In the genomic region with DNA sequence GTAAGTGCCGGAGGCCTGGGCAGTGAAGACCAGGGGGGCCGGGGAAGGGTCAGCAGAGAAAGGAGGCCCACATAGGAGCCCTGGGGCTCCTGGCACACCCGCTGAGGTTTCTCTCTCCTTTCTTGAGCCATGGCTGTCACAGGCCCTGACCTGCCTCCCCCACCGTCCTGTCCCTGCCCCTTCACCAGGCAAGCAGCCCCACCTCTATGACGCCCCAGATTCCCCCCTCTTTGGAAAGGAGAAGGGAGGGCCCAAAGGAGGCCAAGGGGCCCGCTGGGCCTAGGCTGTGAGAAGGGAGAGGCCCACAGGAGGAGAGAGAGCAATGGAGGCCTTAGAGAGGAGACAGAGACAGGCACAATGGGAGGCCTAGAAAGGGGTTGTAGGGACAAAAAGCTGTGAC, we compare ENCODE assay signal across 20 mouse cellular contexts. TPM values are rescaled to one million over a fixed set of nuclear protein-coding genes. Genes with fewer than 3 reads are reported as not detected.
DNase-seq lines count a peak whose midpoint lies in the region; ATAC-seq lines count a peak whose summit lies in the region.
"Had no signal": no experiment of that assay in that cellular context is flagged by ENCODE, and none has a peak within 500 bp of the region (broad histone marks: within the 10 kb centered on the region; RNA-seq: fewer than 3 reads in every experiment).

No protein-coding gene starts in this region.

- no peak overlapping the region for H3K27ac ChIP-seq in kidney, embryonic 16.5 days (ENCODE audit: low read length)
- 0 out of 2 replicates have a peak overlapping the region, but pooled peaks have one; percentile 20 for H3K27ac ChIP-seq in embryonic facial prominence, embryonic 11.5 days (replicated peaks; ENCODE audit: low read depth, low read length)
- H3K27ac ChIP-seq in stomach, embryonic 14.5 days (ENCODE audit: low read length), result peak overlapping the region; percentile 58; the same call in 1 of the 2 replicates
- H3K27ac ChIP-seq in liver, embryonic 12.5 days, result no peak overlapping the region
- H3K27ac ChIP-seq: limb, embryonic 13.5 days; neural tube, embryonic 12.5 days had no signal

- no peak overlapping the region for H3K4me3 ChIP-seq in kidney, embryonic 16.5 days (ENCODE audit: low read length)
- no peak overlapping the region for H3K4me3 ChIP-seq in embryonic facial prominence, embryonic 11.5 days (ENCODE audit: low read depth, low read length)
- no peak overlapping the region for H3K4me3 ChIP-seq in stomach, embryonic 14.5 days (ENCODE audit: low read depth, low read length)
- no peak overlapping the region for H3K4me3 ChIP-seq in liver, embryonic 12.5 days
- H3K4me3 ChIP-seq: limb, embryonic 13.5 days; neural tube, embryonic 12.5 days had no signal

- H3K9ac ChIP-seq in kidney, embryonic 16.5 days (replicated peaks; ENCODE audit: low read length), result no peak overlapping the region
- H3K9ac ChIP-seq in embryonic facial prominence, embryonic 11.5 days (replicated peaks; ENCODE audit: low read length), result no peak overlapping the region
- no peak overlapping the region for H3K9ac ChIP-seq in stomach, embryonic 14.5 days (replicated peaks; ENCODE audit: low read depth, low read length)
- H3K9ac ChIP-seq in liver, embryonic 12.5 days, result no peak overlapping the region
- H3K9ac ChIP-seq: limb, embryonic 13.5 days; lung, embryonic 14.5 days; neural tube, embryonic 12.5 days had no signal

- no peaks in the 10 kb centered on the region for H3K9me3 ChIP-seq in kidney, embryonic 16.5 days (ENCODE audit: low read length)
- no peaks in the 10 kb centered on the region for H3K9me3 ChIP-seq in embryonic facial prominence, embryonic 11.5 days (replicated peaks; ENCODE audit: control insufficient read depth, low read length)
- no peaks in the 10 kb centered on the region for H3K9me3 ChIP-seq in stomach, embryonic 14.5 days (ENCODE audit: control insufficient read depth, low read depth, low read length)
- H3K9me3 ChIP-seq in liver, embryonic 12.5 days (replicated peaks), result no peaks in the 10 kb centered on the region
- H3K9me3 ChIP-seq: limb, embryonic 13.5 days; neural tube, embryonic 12.5 days had no signal

- peak; percentile 1 for DNase-seq in kidney, adult 18-20 months
- DNase-seq in spleen, postnatal 4 days (ENCODE audit: low spot score in 2 of 2), result peak; percentile 8 to 56
- no peak for DNase-seq in spleen, postnatal 36 days (ENCODE audit: low spot score in 2 of 2)
- no peak for DNase-seq in embryonic facial prominence, embryonic 11.5 days (ENCODE audit: low spot score)
- DNase-seq: cerebellum, adult 11 months; cerebellum, postnatal 36 days; gastrocnemius, postnatal 36 days; kidney, postnatal 36 days; lung, embryonic 14.5 days; spleen, adult 18-20 months; thymus, postnatal 36 days had no signal

- no peak for ATAC-seq in kidney, embryonic 16.5 days (ENCODE audit: low FRiP score, low TSS enrichment)
- ATAC-seq in embryonic facial prominence, embryonic 11.5 days (replicated peaks; ENCODE audit: insufficient number of reproducible peaks, low FRiP score, low TSS enrichment, low read depth), result no peak
- ATAC-seq in stomach, embryonic 14.5 days (ENCODE audit: insufficient number of reproducible peaks, insufficient read depth, low FRiP score, low read depth), result peak; percentile 50; the same call in 1 of the 2 replicates
- ATAC-seq in megakaryocyte-erythroid progenitor cell, adult 5-6 weeks (replicated peaks; ENCODE audit: low FRiP score, low TSS enrichment, poor library complexity, severe bottlenecking), result no peak
- no peak for ATAC-seq in liver, embryonic 12.5 days
- ATAC-seq: Patski had no signal

- no peaks in the 10 kb centered on the region for H3K27me3 ChIP-seq in kidney, embryonic 16.5 days (ENCODE audit: insufficient read depth, low read length)
- no peaks in the 10 kb centered on the region for H3K27me3 ChIP-seq in embryonic facial prominence, embryonic 11.5 days (ENCODE audit: control insufficient read depth, insufficient read depth, low read length)
- H3K27me3 ChIP-seq in stomach, embryonic 14.5 days (ENCODE audit: control insufficient read depth, insufficient read depth, low read length), result no peaks in the 10 kb centered on the region
- no peaks in the 10 kb centered on the region for H3K27me3 ChIP-seq in liver, embryonic 12.5 days (replicated peaks)
- H3K27me3 ChIP-seq: limb, embryonic 13.5 days; neural tube, embryonic 12.5 days; Patski had no signal

- H3K36me3 ChIP-seq in kidney, embryonic 16.5 days (ENCODE audit: insufficient read depth, low read length), result no peaks in the 10 kb centered on the region
- H3K36me3 ChIP-seq in embryonic facial prominence, embryonic 11.5 days (replicated peaks; ENCODE audit: control insufficient read depth, insufficient read depth, low read depth, low read length), result no peaks in the 10 kb centered on the region
- no peaks in the 10 kb centered on the region for H3K36me3 ChIP-seq in stomach, embryonic 14.5 days (ENCODE audit: control insufficient read depth, insufficient read depth, low read length)
- no peaks in the 10 kb centered on the region for H3K36me3 ChIP-seq in liver, embryonic 12.5 days
- H3K36me3 ChIP-seq: limb, embryonic 13.5 days; neural tube, embryonic 12.5 days had no signal

- WGBS in kidney, embryonic 16.5 days, result 60% methylated on average over 6 of the region's 6 CpGs
- WGBS in embryonic facial prominence, embryonic 11.5 days, result 34% methylated on average over 6 of the region's 6 CpGs
- 58% methylated on average over 6 of the region's 6 CpGs for WGBS in stomach, embryonic 14.5 days
- WGBS in liver, embryonic 12.5 days (ENCODE audit: insufficient replicate concordance), result 63% methylated on average over 5 of the region's 6 CpGs

- no peaks in the 10 kb centered on the region for H3K4me1 ChIP-seq in kidney, embryonic 16.5 days (ENCODE audit: insufficient read depth, low read length)
- no peaks in the 10 kb centered on the region for H3K4me1 ChIP-seq in embryonic facial prominence, embryonic 11.5 days (ENCODE audit: control insufficient read depth, insufficient read depth, low read length)
- H3K4me1 ChIP-seq in stomach, embryonic 14.5 days (ENCODE audit: control insufficient read depth, insufficient read depth, low read length), result no peaks in the 10 kb centered on the region
- H3K4me1 ChIP-seq in liver, embryonic 12.5 days, result no peaks in the 10 kb centered on the region
- H3K4me1 ChIP-seq: limb, embryonic 13.5 days; neural tube, embryonic 12.5 days had no signal

- H3K4me2 ChIP-seq in kidney, embryonic 16.5 days (replicated peaks; ENCODE audit: low read depth, low read length), result no peak overlapping the region
- H3K4me2 ChIP-seq in embryonic facial prominence, embryonic 11.5 days (ENCODE audit: low read depth, low read length), result no peak overlapping the region
- no peak overlapping the region for H3K4me2 ChIP-seq in stomach, embryonic 14.5 days (replicated peaks; ENCODE audit: low read depth, low read length)
- H3K4me2 ChIP-seq in liver, embryonic 12.5 days, result no peak overlapping the region
- H3K4me2 ChIP-seq: limb, embryonic 13.5 days; lung, embryonic 14.5 days; neural tube, embryonic 12.5 days had no signal

RNA-seq across cellular contexts. Expression of a gene that starts 0.4 kb away (rescaled TPM):
- polyA plus RNA-seq in kidney, embryonic 16.5 days (2015; fragmentation: Nextera tagmentation; extraction: Ambion mirVana), result not detected in 2 replicates
- not detected in 2 replicates for polyA plus RNA-seq in embryonic facial prominence, embryonic 11.5 days (2014; fragmentation: Nextera tagmentation; extraction: Ambion mirVana)
- 2.6 TPM in 2 replicates for polyA plus RNA-seq in stomach, embryonic 14.5 days (2014; fragmentation: Nextera tagmentation; extraction: Ambion mirVana)
- not detected in 2 replicates for total RNA-seq in megakaryocyte-erythroid progenitor cell, adult 5-6 weeks (2014; fragmentation: Nextera tagmentation)
- not detected in 2 replicates for total RNA-seq in megakaryocyte-erythroid progenitor cell, adult 5-6 weeks (2017)
- polyA plus RNA-seq in liver, embryonic 12.5 days (2016; fragmentation: Nextera tagmentation; extraction: Ambion mirVana), result not detected in 2 replicates
- total RNA-seq: megakaryocyte, adult 5-6 weeks had no signal
- polyA plus RNA-seq: heart, embryonic 14.5 days; lung, embryonic 14.5 days; neural tube, embryonic 12.5 days; Patski had no signal

RNA-seq across cellular contexts. Expression of a gene that starts 6.0 kb away (rescaled TPM):
- 0.54 and 0.71 TPM in 2 replicates for polyA plus RNA-seq in kidney, embryonic 16.5 days (2015; fragmentation: Nextera tagmentation; extraction: Ambion mirVana)
- polyA plus RNA-seq in embryonic facial prominence, embryonic 11.5 days (2014; fragmentation: Nextera tagmentation; extraction: Ambion mirVana), result 0.15 and 0.40 TPM in 2 replicates
- 3.1 and 3.5 TPM in 2 replicates for polyA plus RNA-seq in stomach, embryonic 14.5 days (2014; fragmentation: Nextera tagmentation; extraction: Ambion mirVana)
- not detected in 2 replicates for total RNA-seq in megakaryocyte-erythroid progenitor cell, adult 5-6 weeks (2014; fragmentation: Nextera tagmentation)
- not detected in 2 replicates for total RNA-seq in megakaryocyte-erythroid progenitor cell, adult 5-6 weeks (2017)
- polyA plus RNA-seq in liver, embryonic 12.5 days (2016; fragmentation: Nextera tagmentation; extraction: Ambion mirVana), result not detected in 2 replicates
- total RNA-seq: gastrocnemius, postnatal 36 days; megakaryocyte, adult 5-6 weeks had no signal
- polyA plus RNA-seq: neural tube, embryonic 12.5 days; Patski had no signal

RNA-seq across cellular contexts. Expression of a gene that starts 6.1 kb away (rescaled TPM):
- polyA plus RNA-seq in kidney, embryonic 16.5 days (2015; fragmentation: Nextera tagmentation; extraction: Ambion mirVana), result not detected in 2 replicates
- polyA plus RNA-seq in embryonic facial prominence, embryonic 11.5 days (2014; fragmentation: Nextera tagmentation; extraction: Ambion mirVana), result not detected in 2 replicates
- 0.27 TPM in 1 of 2 replicates, not detected in the other for polyA plus RNA-seq in stomach, embryonic 14.5 days (2014; fragmentation: Nextera tagmentation; extraction: Ambion mirVana)
- total RNA-seq in megakaryocyte-erythroid progenitor cell, adult 5-6 weeks (2014; fragmentation: Nextera tagmentation), result not detected in 2 replicates
- not detected in 2 replicates for total RNA-seq in megakaryocyte-erythroid progenitor cell, adult 5-6 weeks (2017)
- not detected in 2 replicates for polyA plus RNA-seq in liver, embryonic 12.5 days (2016; fragmentation: Nextera tagmentation; extraction: Ambion mirVana)
- total RNA-seq: gastrocnemius, postnatal 36 days; megakaryocyte, adult 5-6 weeks had no signal
- polyA plus RNA-seq: heart, embryonic 14.5 days; limb, embryonic 13.5 days; lung, embryonic 14.5 days; neural tube, embryonic 12.5 days; Patski had no signal

RNA-seq across cellular contexts. Expression of a gene that starts 16.9 kb away (rescaled TPM):
- 0.23 TPM in 1 of 2 replicates, not detected in the other for polyA plus RNA-seq in kidney, embryonic 16.5 days (2015; fragmentation: Nextera tagmentation; extraction: Ambion mirVana)
- not detected in 2 replicates for polyA plus RNA-seq in embryonic facial prominence, embryonic 11.5 days (2014; fragmentation: Nextera tagmentation; extraction: Ambion mirVana)
- 0.17 TPM in 1 of 2 replicates, not detected in the other for polyA plus RNA-seq in stomach, embryonic 14.5 days (2014; fragmentation: Nextera tagmentation; extraction: Ambion mirVana)
- total RNA-seq in megakaryocyte-erythroid progenitor cell, adult 5-6 weeks (2014; fragmentation: Nextera tagmentation), result not detected in 2 replicates
- total RNA-seq in megakaryocyte-erythroid progenitor cell, adult 5-6 weeks (2017), result not detected in 2 replicates
- polyA plus RNA-seq in liver, embryonic 12.5 days (2016; fragmentation: Nextera tagmentation; extraction: Ambion mirVana), result not detected in 2 replicates
- total RNA-seq: gastrocnemius, postnatal 36 days; megakaryocyte, adult 5-6 weeks had no signal
- polyA plus RNA-seq: heart, embryonic 14.5 days; lung, embryonic 14.5 days; neural tube, embryonic 12.5 days; Patski had no signal

RNA-seq across cellular contexts. Expression of a gene that starts 22.6 kb away (rescaled TPM):
- 31.2 and 34.4 TPM in 2 replicates for polyA plus RNA-seq in kidney, embryonic 16.5 days (2015; fragmentation: Nextera tagmentation; extraction: Ambion mirVana)
- polyA plus RNA-seq in embryonic facial prominence, embryonic 11.5 days (2014; fragmentation: Nextera tagmentation; extraction: Ambion mirVana), result 14.4 and 19.0 TPM in 2 replicates
- polyA plus RNA-seq in stomach, embryonic 14.5 days (2014; fragmentation: Nextera tagmentation; extraction: Ambion mirVana), result 28.5 and 39.0 TPM in 2 replicates
- 4.7 and 9.3 TPM in 2 replicates for total RNA-seq in megakaryocyte-erythroid progenitor cell, adult 5-6 weeks (2014; fragmentation: Nextera tagmentation)
- total RNA-seq in megakaryocyte-erythroid progenitor cell, adult 5-6 weeks (2017), result 2.4 and 6.9 TPM in 2 replicates
- 16.0 and 17.3 TPM in 2 replicates for polyA plus RNA-seq in liver, embryonic 12.5 days (2016; fragmentation: Nextera tagmentation; extraction: Ambion mirVana)
- polyA plus RNA-seq: Patski had no signal

Comparison
In these comparisons a context has a peak if more than half of its experiments do, and no peak if none do; other contexts are left out.
1. DNase-seq: peak in kidney, adult 18-20 months (single experiment) and spleen, postnatal 4 days (2 of 2); none in spleen, postnatal 36 days (0 of 2) and embryonic facial prominence, embryonic 11.5 days (single experiment).
2. H3K27ac ChIP-seq: peak in embryonic facial prominence, embryonic 11.5 days (single experiment) and stomach, embryonic 14.5 days (single experiment); none in kidney, embryonic 16.5 days (single experiment) and liver, embryonic 12.5 days (single experiment).